Mouse (Mus musculus) forebrain, embryonic 13.5 days (tissue): ENCODE measurements around the gene Rsph14. TPM values are rescaled to one million over a fixed set of nuclear protein-coding genes. Genes with fewer than 3 reads are reported as not detected.

Experiments
- ATAC-seq: fragments of 200-750 bp; cut with Nextera tagmentation; 2 replicates; pipeline ENCODE4 v1.8.0; 2017
- H3K27ac ChIP-seq: fragments of 300-500 bp; sonication (generic); 2 replicates; pipeline ENCODE4 v1.5.1; 2015; ENCODE audit warnings: inconsistent platforms, mild to moderate bottlenecking, moderate library complexity
- H3K27me3 ChIP-seq: fragments of 300-500 bp; sonication (generic); 2 replicates; pipeline ENCODE4 v1.6.1; 2015; ENCODE audit warnings: mild to moderate bottlenecking, inconsistent platforms
- H3K36me3 ChIP-seq: fragments of 300-500 bp; sonication (generic); 2 replicates; pipeline ENCODE4 v1.6.1; 2015; ENCODE audit warnings: mild to moderate bottlenecking, inconsistent platforms; ENCODE audit not compliant: poor library complexity, severe bottlenecking
- H3K4me1 ChIP-seq: fragments of 300-500 bp; sonication (generic); 2 replicates; pipeline ENCODE4 v1.6.1; 2015; ENCODE audit warnings: inconsistent platforms
- H3K4me2 ChIP-seq: fragments of 300-500 bp; sonication (generic); 2 replicates; pipeline ENCODE4 v1.6.1; 2015; ENCODE audit warnings: inconsistent platforms, mild to moderate bottlenecking, moderate library complexity
- H3K4me3 ChIP-seq: fragments of 300-500 bp; sonication (generic); 2 replicates; pipeline ENCODE4 v1.5.1; 2015; ENCODE audit warnings: mild to moderate bottlenecking, inconsistent platforms
- H3K9ac ChIP-seq: fragments of 300-500 bp; sonication (generic); 2 replicates; pipeline ENCODE4 v1.6.1; 2015; ENCODE audit warnings: mild to moderate bottlenecking, inconsistent platforms
- H3K9me3 ChIP-seq: fragments of 300-500 bp; sonication (generic); replicated peaks from 2 replicates; pipeline ENCODE4 v1.6.1; 2016; ENCODE audit warnings: inconsistent platforms
- WGBS: fragments of 180-500 bp; shearing (Covaris S2); methylation state at CpG from one replicate; pipeline ENCODE4 v1.1.7; 2015; 5-methylcytosine and 5-hydroxymethylcytosine counted together
- polyA plus RNA-seq: library from polyadenylated mRNA; unstranded; fragments of >200 nt; fragmentation: Nextera tagmentation; extraction: Ambion mirVana; gene quantifications from 2 replicates; pipeline ENCODE4 v1.2.1, GENCODE M21; 2015

Gene Rsph14
- polyA plus RNA-seq, 1 experiment from 2014 or later: 0.31 TPM

GRCm38 (mm10) chr10:74928276-74928675 is 104.1 kb downstream of the Rsph14 start:
- no peaks in the 10 kb centered on the region for H3K36me3 ChIP-seq
- no peak for ATAC-seq
- no peaks in the 10 kb centered on the region for H3K27me3 ChIP-seq
- no peak overlapping the region for H3K27ac ChIP-seq
- H3K4me2 ChIP-seq: no peak overlapping the region
- no peak overlapping the region for H3K9ac ChIP-seq
- no peak overlapping the region for H3K4me3 ChIP-seq
- peaks cover 7% of the 10 kb centered on the region for H3K4me1 ChIP-seq
- WGBS: 87% methylated on average over 7 of the region's 7 CpGs
- no peaks in the 10 kb centered on the region for H3K9me3 ChIP-seq

GRCm38 (mm10) chr10:74925324-74925723 is 107.1 kb downstream of the Rsph14 start:
- Histone ChIP-seq H3K36me3 (no peaks in the 10 kb centered on the region), H3K9me3 (no peaks in the 10 kb centered on the region), H3K27ac (no peak overlapping the region), H3K4me1 (peaks cover 7% of the 10 kb centered on the region), H3K4me2 (peak overlapping the region; percentile 53), H3K27me3 (no peaks in the 10 kb centered on the region), H3K4me3 (peak overlapping the region; percentile 23), H3K9ac (no peak overlapping the region)
- ATAC-seq: 0 out of 2 replicates have a peak, but pooled peaks have one; percentile 7
- 14% methylated on average over 21 of the region's 21 CpGs for WGBS

- H3K27me3 ChIP-seq: no peaks in the 10 kb centered on the region
- H3K4me2 ChIP-seq: no peak overlapping the region
- H3K36me3 ChIP-seq: no peaks in the 10 kb centered on the region
- no peak overlapping the region for H3K27ac ChIP-seq
- ATAC-seq: no peak
- no peak overlapping the region for H3K4me3 ChIP-seq
- no peak overlapping the region for H3K9ac ChIP-seq
- WGBS: 91% methylated on average over 14 of the region's 14 CpGs
- peaks cover 7% of the 10 kb centered on the region for H3K4me1 ChIP-seq
- no peaks in the 10 kb centered on the region for H3K9me3 ChIP-seq
These were observed 108.1 kb downstream of the Rsph14 start for GRCm38 (mm10) chr10:74924274-74924673.

GRCm38 (mm10) chr10:74922763-74923162 is 109.6 kb downstream of the Rsph14 start:
- peak; percentile 44 for ATAC-seq
- Histone ChIP-seq H3K27ac (no peak overlapping the region), H3K9me3 (no peaks in the 10 kb centered on the region), H3K36me3 (no peaks in the 10 kb centered on the region), H3K4me3 (no peak overlapping the region), H3K4me1 (peaks cover 7% of the 10 kb centered on the region), H3K4me2 (no peak overlapping the region), H3K9ac (no peak overlapping the region), H3K27me3 (no peaks in the 10 kb centered on the region)
- 56% methylated on average over 6 of the region's 6 CpGs for WGBS

- H3K27ac ChIP-seq: no peak overlapping the region
- no peaks in the 10 kb centered on the region for H3K9me3 ChIP-seq
- no peak for ATAC-seq
- no peaks in the 10 kb centered on the region for H3K36me3 ChIP-seq
- no peaks in the 10 kb centered on the region for H3K27me3 ChIP-seq
- no peak overlapping the region for H3K4me3 ChIP-seq
- H3K9ac ChIP-seq: no peak overlapping the region
- H3K4me1 ChIP-seq: peaks cover 7% of the 10 kb centered on the region
- no peak overlapping the region for H3K4me2 ChIP-seq
- WGBS: 82% methylated on average over 11 of the region's 11 CpGs
These were observed 110.8 kb downstream of the Rsph14 start for GRCm38 (mm10) chr10:74921614-74922013.

- Histone ChIP-seq H3K27ac (no peak overlapping the region), H3K36me3 (no peaks in the 10 kb centered on the region), H3K4me3 (no peak overlapping the region), H3K27me3 (no peaks in the 10 kb centered on the region), H3K9me3 (no peaks in the 10 kb centered on the region), H3K4me1 (peaks cover 7% of the 10 kb centered on the region), H3K4me2 (no peak overlapping the region), H3K9ac (no peak overlapping the region)
- peak; percentile 63 for ATAC-seq
- 48% methylated on average over 17 of the region's 17 CpGs for WGBS
These were observed 111.4 kb downstream of the Rsph14 start for GRCm38 (mm10) chr10:74920853-74921567.

DNA sequence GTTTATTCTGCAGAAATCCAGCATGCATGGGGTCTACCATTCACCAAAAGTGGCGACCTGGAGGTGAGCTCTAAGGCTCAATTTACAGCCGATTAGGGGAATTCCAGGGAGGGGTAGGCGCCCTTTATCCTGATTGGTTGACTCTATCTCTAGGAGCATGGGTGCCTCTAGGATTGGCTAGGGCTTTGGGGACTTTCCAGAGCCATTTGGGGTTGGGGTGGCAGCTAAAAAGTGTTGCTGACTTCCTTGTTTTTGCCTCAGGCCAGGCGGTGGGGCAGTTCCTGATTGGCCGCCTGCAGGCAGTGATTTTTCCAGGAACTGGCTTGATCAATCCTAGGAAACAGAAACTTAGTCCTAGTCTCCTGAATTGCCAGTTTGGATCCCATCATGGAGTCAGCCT is 113.1 kb downstream of the Rsph14 start:
- no peak for ATAC-seq
- H3K36me3 ChIP-seq: no peaks in the 10 kb centered on the region
- no peak overlapping the region for H3K9ac ChIP-seq
- WGBS: 45% methylated on average over 5 of the region's 5 CpGs
- H3K4me1 ChIP-seq: no peaks in the 10 kb centered on the region
- no peak overlapping the region for H3K4me2 ChIP-seq
- no peaks in the 10 kb centered on the region for H3K27me3 ChIP-seq
- H3K27ac ChIP-seq: no peak overlapping the region
- no peak overlapping the region for H3K4me3 ChIP-seq
- H3K9me3 ChIP-seq: no peaks in the 10 kb centered on the region

GRCm38 (mm10) chr10:74908431-74908830 is 124.0 kb downstream of the Rsph14 start:
- Histone ChIP-seq H3K4me1 (no peaks in the 10 kb centered on the region), H3K4me3 (no peak overlapping the region), H3K4me2 (no peak overlapping the region), H3K9ac (no peak overlapping the region), H3K27me3 (no peaks in the 10 kb centered on the region), H3K27ac (no peak overlapping the region), H3K9me3 (no peaks in the 10 kb centered on the region), H3K36me3 (no peaks in the 10 kb centered on the region)
- 71% methylated on average over 2 of the region's 2 CpGs for WGBS
- ATAC-seq: no peak

Other genes with a start within 250 kb of the Rsph14 start
- 18.3 and 20.9 TPM in 2 replicates for gene Gnaz, start 65.4 kb downstream of the Rsph14 start, polyA plus RNA-seq
- 11.3 and 14.4 TPM in 2 replicates for gene Rab36, start 4.5 kb upstream of the Rsph14 start, polyA plus RNA-seq
- 11.5 and 13.5 TPM in 2 replicates for gene Bcr, start 28.0 kb upstream of the Rsph14 start, polyA plus RNA-seq
- gene Specc1l, start 179.5 kb upstream of the Rsph14 start, polyA plus RNA-seq: 35.4 and 39.6 TPM in 2 replicates